Mouse (Mus musculus): ENCODE data around the gene Zfp39.

DNA sequence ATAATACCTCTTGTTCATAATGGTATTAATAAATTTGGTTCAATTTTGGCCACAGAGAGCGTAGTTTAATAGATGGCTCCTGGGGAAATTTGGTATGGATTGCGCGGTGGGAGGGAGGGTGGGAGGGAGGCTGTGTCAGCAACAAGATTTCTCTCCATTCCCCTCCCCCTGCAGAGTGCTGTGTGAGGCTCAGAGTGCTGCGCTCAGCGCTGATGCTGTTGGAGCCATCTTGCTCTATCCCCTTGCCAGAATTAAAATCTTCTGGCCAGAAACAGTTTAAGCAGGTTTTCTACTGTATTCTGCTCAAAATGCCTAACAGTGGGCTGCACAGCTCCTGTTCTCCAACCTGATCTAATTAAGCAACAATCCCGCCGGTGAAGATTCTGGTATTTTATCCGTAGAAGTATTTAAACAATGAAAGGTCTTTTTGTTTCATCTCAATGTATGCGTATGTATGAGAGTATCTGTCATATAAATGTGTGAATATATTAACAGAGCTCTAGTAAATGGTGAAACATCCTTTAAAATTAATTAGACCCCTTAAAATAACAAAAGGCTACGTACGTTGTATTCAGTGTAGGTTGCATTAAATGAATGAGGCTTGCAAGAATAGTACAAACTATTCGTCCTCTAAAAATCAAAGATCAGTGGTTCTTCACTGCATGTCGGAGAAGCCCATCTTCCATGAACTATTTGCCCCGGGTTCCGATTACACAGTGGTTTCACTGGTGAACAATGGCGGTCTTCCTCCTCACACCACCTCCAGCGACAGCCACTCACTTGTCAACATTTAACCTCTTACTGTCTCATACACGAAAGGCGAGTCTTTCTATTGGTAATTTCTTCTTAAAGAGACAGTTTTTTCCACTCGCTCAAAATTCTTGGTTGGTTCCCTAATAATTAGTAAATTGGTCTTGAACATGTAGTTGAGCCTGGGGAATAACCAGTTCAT, 45.7 kb upstream of the Zfp39 start:
- TF ChIP-seq CTCF (IDR thresholded peaks at IDR 0.05; ENCODE audit: borderline replicate concordance, control insufficient read depth, extremely low read depth, insufficient read depth, low read length, poor library complexity) (no peak), POLR2A (IDR thresholded peaks at IDR 0.05; ENCODE audit: control insufficient read depth, extremely low read depth, insufficient read depth, low read length, poor library complexity) (no peak)

Data from thymus, adult 2 months (tissue).